Mouse (Mus musculus): ENCODE results near the gene Tmem186. TPM values are rescaled to one million over a fixed set of nuclear protein-coding genes. Genes with fewer than 3 reads are reported as not detected.

Gene Tmem186
- polyA plus RNA-seq, 1 experiment from 2014 or later = 14.2 TPM

DNA sequence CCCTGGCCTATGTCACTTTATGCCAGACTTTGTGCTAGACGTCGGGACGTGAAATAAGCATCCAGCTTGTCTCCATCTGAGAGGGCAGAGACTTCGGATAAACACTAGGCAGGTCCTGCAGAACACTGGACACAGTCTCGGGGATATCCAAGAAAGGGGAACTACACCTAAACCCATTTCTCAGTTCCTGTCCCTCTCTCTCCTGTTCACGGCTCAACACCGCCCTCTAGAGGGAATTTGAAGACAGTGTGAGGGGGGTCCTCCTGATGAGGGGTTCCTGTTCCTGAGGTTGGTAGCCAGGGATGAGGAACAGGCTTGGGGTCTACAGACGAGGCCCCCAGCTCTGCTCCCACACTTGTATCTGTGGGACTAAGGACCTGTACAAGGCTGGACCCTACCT is 36.7 kb upstream of the Tmem186 start:
- Histone ChIP-seq H3K9me3 (replicated peaks) (no peaks in the 10 kb centered on the region), H3K27me3 (replicated peaks) (peaks cover 6% of the 10 kb centered on the region; the same call in 1 of the 2 replicates), H3K4me2 (peak overlapping the region; percentile 46), H3K27ac (peak overlapping the region; percentile 32), H3K4me3 (no peak overlapping the region), H3K36me3 (peaks cover 3% of the 10 kb centered on the region), H3K9ac (no peak overlapping the region), H3K4me1 (peaks cover 91% of the 10 kb centered on the region)
- 1% methylated on average over 8 of the region's 8 CpGs for WGBS (ENCODE audit: insufficient replicate concordance)
- no peak for ATAC-seq

DNA sequence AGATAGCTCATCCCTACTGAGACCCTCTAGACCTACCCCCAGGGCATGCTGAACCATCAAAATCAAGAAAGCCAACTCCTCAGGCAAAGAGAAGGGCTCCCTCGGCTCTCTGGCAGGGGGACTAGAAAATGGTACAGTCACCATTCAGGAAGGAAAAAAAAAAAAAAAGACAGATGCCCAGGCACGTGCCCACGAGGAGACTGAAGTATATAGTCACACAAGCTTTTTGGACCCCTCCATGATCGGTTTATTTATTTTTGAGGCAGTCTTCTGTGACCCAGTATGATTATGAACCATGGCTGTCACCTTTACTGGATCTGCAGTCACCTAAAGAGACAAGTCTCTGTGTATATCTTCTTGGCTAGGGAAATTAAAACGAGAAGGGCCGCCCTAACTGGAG is 35.8 kb upstream of the Tmem186 start:
- no peak overlapping the region for H3K27ac ChIP-seq
- H3K9me3 ChIP-seq (replicated peaks) = no peaks in the 10 kb centered on the region
- 55% methylated on average over 6 of the region's 6 CpGs for WGBS (ENCODE audit: insufficient replicate concordance)
- no peak for ATAC-seq
- peaks cover 11% of the 10 kb centered on the region for H3K36me3 ChIP-seq
- no peak overlapping the region for H3K4me3 ChIP-seq
- no peak overlapping the region for H3K9ac ChIP-seq
- H3K4me2 ChIP-seq = peak overlapping the region; percentile 97
- peaks cover 91% of the 10 kb centered on the region for H3K4me1 ChIP-seq
- peaks cover 6% of the 10 kb centered on the region; the same call in 1 of the 2 replicates for H3K27me3 ChIP-seq (replicated peaks)

GRCm38 (mm10) chr16:8672811-8673210 is 35.3 kb upstream of the Tmem186 start:
- no peaks in the 10 kb centered on the region for H3K9me3 ChIP-seq (replicated peaks)
- peak overlapping the region; percentile 97 for H3K4me2 ChIP-seq
- H3K9ac ChIP-seq = peak overlapping the region; percentile 86
- peaks cover 16% of the 10 kb centered on the region for H3K36me3 ChIP-seq
- peaks cover 91% of the 10 kb centered on the region for H3K4me1 ChIP-seq
- H3K27ac ChIP-seq = peak overlapping the region; percentile 93
- peaks cover 6% of the 10 kb centered on the region; the same call in 1 of the 2 replicates for H3K27me3 ChIP-seq (replicated peaks)
- peak overlapping the region; percentile 83 for H3K4me3 ChIP-seq
- ATAC-seq = no peak

GRCm38 (mm10) chr16:8672350-8672687 is 34.8 kb upstream of the Tmem186 start:
- H3K4me1 ChIP-seq = peaks cover 91% of the 10 kb centered on the region

DNA sequence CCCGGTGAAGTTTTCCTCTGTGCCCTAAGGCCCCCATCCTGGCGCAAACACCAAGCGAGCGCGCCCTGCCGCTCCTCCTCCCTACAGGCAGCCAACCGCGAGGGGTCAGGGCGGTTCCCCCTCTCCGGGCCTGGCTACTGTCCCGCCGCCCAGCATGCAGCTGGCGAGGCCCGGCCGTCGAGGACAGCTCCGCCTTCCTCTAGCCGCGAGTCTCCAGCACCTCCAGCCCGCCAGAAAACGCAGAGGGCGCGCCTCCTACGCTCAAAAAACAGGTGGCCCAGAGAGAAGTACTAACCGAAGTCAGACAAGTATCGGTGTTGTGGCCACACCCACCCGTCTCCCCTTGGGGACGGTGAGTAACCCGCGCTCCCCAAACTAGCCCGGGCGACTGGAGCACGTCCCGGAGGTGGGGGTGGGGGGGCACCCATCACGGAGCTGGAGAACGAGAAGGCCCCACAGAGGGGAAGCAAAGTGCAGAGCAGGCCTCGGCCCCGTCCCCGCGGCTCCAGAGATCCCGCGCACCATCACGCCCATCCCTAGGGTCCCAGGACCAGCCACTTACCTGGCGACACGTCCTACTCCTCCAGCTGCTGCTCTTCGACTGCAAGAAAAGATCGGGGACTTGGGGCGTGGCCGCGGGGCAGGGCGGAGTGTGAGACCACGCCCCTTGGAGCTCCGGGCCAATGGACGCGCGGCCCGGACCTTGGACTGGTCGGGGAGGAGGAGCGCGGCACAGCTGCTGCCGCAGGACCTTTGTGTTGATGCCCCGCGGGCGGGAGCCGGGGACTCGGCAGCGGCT is 34.2 kb upstream of the Tmem186 start, which contains the start of gene Carhsp1:
Gene Carhsp1, minus strand, starts transcription at position 605 of the 799 bp plus-strand sequence.
- H3K4me2 ChIP-seq = peak within 1 kb of the TSS; percentile 97
- H3K27me3 ChIP-seq (replicated peaks) = peaks cover 6% of the 10 kb centered on the region; the same call in 1 of the 2 replicates
- H3K4me1 ChIP-seq = peaks cover 91% of the 10 kb centered on the region
- peak; percentile 82 for ATAC-seq
- peak within 1 kb of the TSS; percentile 86 for H3K9ac ChIP-seq
- WGBS (ENCODE audit: insufficient replicate concordance) = under 1% methylated on average over 67 of the region's 67 CpGs
- H3K4me3 ChIP-seq = peak within 1 kb of the TSS; percentile 83
- H3K9me3 ChIP-seq (replicated peaks) = no peaks in the 10 kb centered on the region
- H3K27ac ChIP-seq = peak within 1 kb of the TSS; percentile 93
- peaks cover 16% of the 10 kb centered on the region for H3K36me3 ChIP-seq

More at GRCm38 (mm10) chr16:8672350-8672687, 34.8 kb upstream of the Tmem186 start:
- peak overlapping the region; percentile 93 for H3K27ac ChIP-seq
- peak overlapping the region; percentile 97 for H3K4me2 ChIP-seq
- ATAC-seq = no peak
- H3K36me3 ChIP-seq = peaks cover 16% of the 10 kb centered on the region
- H3K9ac ChIP-seq = peak overlapping the region; percentile 86
- no peaks in the 10 kb centered on the region for H3K9me3 ChIP-seq (replicated peaks)
- H3K4me3 ChIP-seq = peak overlapping the region; percentile 83
- WGBS (ENCODE audit: insufficient replicate concordance) = under 1% methylated on average over 18 of the region's 18 CpGs
- peaks cover 6% of the 10 kb centered on the region; the same call in 1 of the 2 replicates for H3K27me3 ChIP-seq (replicated peaks)

GRCm38 (mm10) chr16:8670041-8671035 is 32.8 kb upstream of the Tmem186 start:
- ATAC-seq = no peak
- peaks cover 6% of the 10 kb centered on the region; the same call in 1 of the 2 replicates for H3K27me3 ChIP-seq (replicated peaks)
- peaks cover 26% of the 10 kb centered on the region for H3K36me3 ChIP-seq
- H3K4me1 ChIP-seq = peaks cover 91% of the 10 kb centered on the region
- WGBS (ENCODE audit: insufficient replicate concordance) = 18% methylated on average over 14 of the region's 15 CpGs
- no peaks in the 10 kb centered on the region for H3K9me3 ChIP-seq (replicated peaks)
- peak overlapping the region; percentile 86 for H3K9ac ChIP-seq
- H3K27ac ChIP-seq = peak overlapping the region; percentile 93
- peak overlapping the region; percentile 83 for H3K4me3 ChIP-seq
- peak overlapping the region; percentile 97 for H3K4me2 ChIP-seq

- H3K36me3 ChIP-seq = peaks cover 30% of the 10 kb centered on the region
- H3K27ac ChIP-seq = no peak overlapping the region
- H3K4me3 ChIP-seq = 0 out of 2 replicates have a peak overlapping the region, but pooled peaks have one; percentile 83
- H3K9me3 ChIP-seq (replicated peaks) = no peaks in the 10 kb centered on the region
- peak overlapping the region; percentile 97 for H3K4me2 ChIP-seq
- 67% methylated on average over 5 of the region's 5 CpGs for WGBS (ENCODE audit: insufficient replicate concordance)
- H3K27me3 ChIP-seq (replicated peaks) = peaks cover 6% of the 10 kb centered on the region; the same call in 1 of the 2 replicates
- peak overlapping the region; percentile 86 for H3K9ac ChIP-seq
- H3K4me1 ChIP-seq = peaks cover 85% of the 10 kb centered on the region
- ATAC-seq = no peak
These were observed 31.9 kb upstream of the Tmem186 start for GRCm38 (mm10) chr16:8669432-8669831.

DNA sequence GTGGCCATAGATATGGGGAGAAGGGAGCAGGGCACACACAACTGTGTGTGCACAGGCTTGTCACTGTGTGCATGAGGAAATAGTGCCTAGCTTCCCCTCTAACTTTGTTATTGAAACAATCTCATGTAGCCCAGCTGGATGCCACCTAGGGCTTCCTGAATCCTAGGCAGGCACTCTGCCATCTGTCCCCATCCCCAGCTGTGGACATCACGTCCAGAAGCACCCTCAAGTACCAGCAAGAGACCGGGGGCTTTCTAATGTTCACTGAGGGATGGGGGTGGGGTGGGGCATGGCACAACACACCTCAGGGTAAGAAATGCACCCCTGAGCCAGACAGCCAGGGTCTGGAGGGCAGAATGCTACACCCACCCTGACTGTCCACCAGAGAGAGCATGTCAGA is 30.9 kb upstream of the Tmem186 start:
- 83% methylated on average over 2 of the region's 2 CpGs for WGBS (ENCODE audit: insufficient replicate concordance)
- no peak overlapping the region for H3K27ac ChIP-seq
- no peaks in the 10 kb centered on the region for H3K9me3 ChIP-seq (replicated peaks)
- peaks cover 4% of the 10 kb centered on the region; the same call in 1 of the 2 replicates for H3K27me3 ChIP-seq (replicated peaks)
- no peak for ATAC-seq
- H3K4me1 ChIP-seq = peaks cover 84% of the 10 kb centered on the region
- H3K36me3 ChIP-seq = peaks cover 40% of the 10 kb centered on the region
- no peak overlapping the region for H3K4me3 ChIP-seq
- H3K9ac ChIP-seq = no peak overlapping the region
- H3K4me2 ChIP-seq = peak overlapping the region; percentile 6; the same call in 1 of the 2 replicates

GRCm38 (mm10) chr16:8667814-8668213 is 30.3 kb upstream of the Tmem186 start:
- Histone ChIP-seq H3K4me3 (no peak overlapping the region), H3K9me3 (replicated peaks) (no peaks in the 10 kb centered on the region), H3K27me3 (replicated peaks) (no peaks in the 10 kb centered on the region), H3K4me2 (peak overlapping the region; percentile 24), H3K4me1 (peaks cover 84% of the 10 kb centered on the region), H3K27ac (no peak overlapping the region), H3K9ac (0 out of 2 replicates have a peak overlapping the region, but pooled peaks have one; percentile 8), H3K36me3 (peaks cover 46% of the 10 kb centered on the region)
- 66% methylated on average over 4 of the region's 4 CpGs for WGBS (ENCODE audit: insufficient replicate concordance)
- ATAC-seq = no peak

GRCm38 (mm10) chr16:8667261-8667660 is 29.7 kb upstream of the Tmem186 start:
- peak overlapping the region; percentile 24 for H3K4me2 ChIP-seq
- 52% methylated on average over 7 of the region's 7 CpGs for WGBS (ENCODE audit: insufficient replicate concordance)
- H3K4me3 ChIP-seq = no peak overlapping the region
- peaks cover 51% of the 10 kb centered on the region for H3K36me3 ChIP-seq
- no peaks in the 10 kb centered on the region for H3K9me3 ChIP-seq (replicated peaks)
- H3K4me1 ChIP-seq = peaks cover 84% of the 10 kb centered on the region
- H3K27ac ChIP-seq = 0 out of 2 replicates have a peak overlapping the region, but pooled peaks have one; percentile 15
- 0 out of 2 replicates have a peak overlapping the region, but pooled peaks have one; percentile 8 for H3K9ac ChIP-seq
- H3K27me3 ChIP-seq (replicated peaks) = no peaks in the 10 kb centered on the region
- ATAC-seq = no peak

DNA sequence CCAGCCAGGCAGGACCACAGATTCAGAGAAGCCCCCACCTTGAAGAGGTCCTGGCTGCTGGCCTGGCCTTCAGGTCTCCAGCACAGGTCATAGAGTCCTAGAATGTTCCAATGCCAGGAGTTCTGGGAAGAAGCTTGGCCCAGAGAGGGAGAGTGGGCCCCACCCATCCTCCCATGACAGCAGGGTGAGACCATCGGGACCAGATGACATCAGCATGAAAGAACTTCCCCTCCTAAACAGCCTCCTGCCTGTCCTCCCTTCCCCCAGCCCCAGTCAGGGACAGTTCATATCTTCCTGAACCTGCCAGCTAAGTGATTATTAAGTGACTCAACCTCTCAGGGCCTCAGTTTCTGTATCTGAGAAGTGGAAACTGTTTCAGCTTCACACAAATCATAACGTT is 28.9 kb upstream of the Tmem186 start:
- H3K4me2 ChIP-seq = no peak overlapping the region
- H3K27me3 ChIP-seq (replicated peaks) = no peaks in the 10 kb centered on the region
- H3K27ac ChIP-seq = 0 out of 2 replicates have a peak overlapping the region, but pooled peaks have one; percentile 23
- no peak overlapping the region for H3K9ac ChIP-seq
- H3K4me1 ChIP-seq = peaks cover 84% of the 10 kb centered on the region
- 10% methylated on average over 2 of the region's 2 CpGs for WGBS (ENCODE audit: insufficient replicate concordance)
- no peak overlapping the region for H3K4me3 ChIP-seq
- peaks cover 59% of the 10 kb centered on the region for H3K36me3 ChIP-seq
- ATAC-seq = peak; percentile 8
- H3K9me3 ChIP-seq (replicated peaks) = no peaks in the 10 kb centered on the region
